Mouse (Mus musculus): ENCODE data around the gene B3galt4.
A peak's percentile ranks its signal among the peaks of the same experiment; 100 is the strongest.

Gene B3galt4

DNA sequence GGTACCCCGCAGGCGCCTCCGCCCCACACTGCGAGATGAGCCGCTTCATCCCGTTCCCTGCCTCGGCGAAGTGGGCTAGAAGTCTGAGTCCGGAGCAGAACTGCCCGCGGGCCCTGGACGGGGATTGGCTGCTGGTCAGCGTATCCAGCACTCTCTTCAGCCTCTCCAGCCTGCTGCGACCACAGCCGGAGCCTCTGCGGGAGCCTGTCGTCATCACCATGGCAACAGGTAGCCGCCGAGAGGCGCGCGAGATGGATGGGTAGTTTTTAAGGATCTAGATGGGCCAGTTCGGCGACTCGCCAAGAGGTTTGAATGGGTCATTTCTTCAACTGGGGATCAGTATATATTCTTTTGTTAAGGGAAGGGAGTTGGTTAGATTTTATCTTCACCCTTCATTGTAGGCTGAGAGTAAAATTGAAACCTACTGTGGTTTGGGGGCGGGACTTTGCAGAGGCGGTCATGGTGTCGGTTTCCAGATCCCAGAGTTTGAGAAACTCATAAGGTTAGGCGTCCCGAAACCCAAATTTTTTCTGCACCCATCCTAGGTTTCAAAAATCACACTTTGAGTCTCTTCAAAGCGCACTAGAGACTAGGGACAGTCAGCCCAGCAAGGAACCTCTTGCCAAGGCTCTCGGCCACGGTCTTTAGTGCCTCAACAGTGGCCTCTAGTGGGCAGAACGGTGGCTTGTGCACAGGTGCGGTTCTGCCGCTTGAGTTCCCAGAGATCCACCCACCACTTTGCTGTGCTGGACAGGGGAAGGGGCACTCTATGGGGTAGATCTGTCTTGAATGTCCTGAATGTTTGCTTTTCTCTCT is 30.8 kb downstream of the B3galt4 start:
- DNase-seq (ENCODE audit: low spot score in 2 of 2): peak; percentile 89 to 95

DNA sequence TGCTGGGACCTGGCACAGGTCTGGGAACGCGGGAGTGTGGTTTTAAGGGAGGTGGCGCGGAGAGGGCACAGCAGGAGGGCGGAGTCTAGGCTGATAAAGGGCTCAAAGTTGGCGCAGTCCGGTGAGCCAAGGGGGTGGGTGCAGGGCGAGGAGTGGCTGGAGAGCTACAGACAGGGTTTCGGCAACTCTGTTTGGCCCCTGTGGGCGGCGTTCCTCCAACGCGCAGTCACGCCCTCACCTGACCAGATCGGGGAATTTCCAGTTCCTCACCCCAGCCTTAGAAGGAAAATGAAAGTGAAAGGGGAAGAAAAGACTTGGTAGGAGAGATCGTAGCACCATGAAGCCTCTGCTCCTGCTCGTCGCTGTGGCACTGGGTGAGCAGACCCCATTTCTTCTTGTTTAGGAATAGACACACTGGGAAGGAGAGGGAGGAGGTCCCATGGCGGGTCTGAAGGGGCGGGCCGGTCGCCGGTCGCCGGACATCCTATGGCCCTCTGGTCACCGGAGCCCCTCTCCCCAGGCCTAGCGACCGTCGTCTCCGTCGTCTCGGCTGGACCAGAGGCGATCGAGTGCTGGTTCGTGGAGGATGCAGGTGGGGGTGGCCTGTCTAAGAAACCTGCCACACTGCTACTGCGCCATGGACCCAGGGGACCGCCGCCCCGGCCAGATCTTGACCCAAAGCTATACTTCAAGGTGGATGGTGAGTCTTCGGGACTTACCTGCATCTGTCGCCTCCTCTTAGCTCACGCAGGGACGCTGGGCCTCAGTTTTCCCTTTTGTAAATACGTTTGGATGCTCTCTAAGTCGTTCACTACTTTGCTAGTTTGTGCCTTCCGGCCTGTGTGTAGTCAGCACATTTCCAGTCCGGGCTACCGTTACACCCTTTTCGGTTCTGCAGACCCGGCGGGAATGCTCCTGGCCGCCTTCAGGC is 31.7 kb downstream of the B3galt4 start:
- DNase-seq (ENCODE audit: low spot score in 2 of 2): peak; percentile 89 to 91

DNA sequence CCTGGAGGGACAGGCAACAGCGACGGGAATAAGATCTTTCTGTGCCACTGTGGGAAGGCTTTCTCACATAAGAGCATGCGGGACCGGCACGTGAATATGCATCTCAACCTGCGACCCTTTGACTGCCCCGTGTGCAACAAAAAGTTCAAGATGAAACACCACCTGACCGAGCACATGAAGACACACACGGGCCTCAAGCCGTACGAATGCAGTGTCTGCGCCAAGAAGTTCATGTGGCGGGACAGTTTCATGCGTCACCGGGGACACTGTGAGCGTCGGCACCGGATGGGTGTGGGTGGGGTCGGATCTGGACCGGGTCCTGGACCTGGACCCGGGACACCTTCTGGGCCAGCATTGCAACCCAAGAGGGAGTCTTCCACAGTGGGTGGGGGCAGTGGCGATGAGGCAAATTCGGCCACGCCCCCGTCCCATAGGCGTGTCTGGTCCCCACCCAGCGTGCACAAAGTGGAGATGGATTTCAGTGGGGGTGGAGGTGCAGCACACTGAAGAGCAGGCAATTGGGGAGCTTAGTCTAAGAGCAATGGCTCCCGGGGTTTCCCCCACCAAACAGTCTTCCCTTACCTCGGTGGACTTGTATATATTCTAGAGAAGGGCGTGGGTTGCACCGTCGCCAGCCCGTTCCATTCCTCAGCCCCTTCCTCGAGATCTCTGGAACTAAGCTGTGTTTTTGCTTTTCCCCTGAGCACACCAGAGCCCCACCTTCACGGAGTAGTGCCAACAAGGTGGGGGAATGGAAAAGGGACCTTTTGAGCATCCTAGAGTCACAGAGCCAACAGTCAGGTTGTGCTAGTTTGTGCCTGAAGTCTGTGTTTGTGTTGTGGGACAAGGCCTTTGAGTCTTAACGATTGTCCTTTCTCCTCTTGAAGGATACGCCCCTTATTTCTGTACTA is 32.7 kb downstream of the B3galt4 start:
- DNase-seq (ENCODE audit: low spot score in 2 of 2): peak; percentile 53 to 75

DNA sequence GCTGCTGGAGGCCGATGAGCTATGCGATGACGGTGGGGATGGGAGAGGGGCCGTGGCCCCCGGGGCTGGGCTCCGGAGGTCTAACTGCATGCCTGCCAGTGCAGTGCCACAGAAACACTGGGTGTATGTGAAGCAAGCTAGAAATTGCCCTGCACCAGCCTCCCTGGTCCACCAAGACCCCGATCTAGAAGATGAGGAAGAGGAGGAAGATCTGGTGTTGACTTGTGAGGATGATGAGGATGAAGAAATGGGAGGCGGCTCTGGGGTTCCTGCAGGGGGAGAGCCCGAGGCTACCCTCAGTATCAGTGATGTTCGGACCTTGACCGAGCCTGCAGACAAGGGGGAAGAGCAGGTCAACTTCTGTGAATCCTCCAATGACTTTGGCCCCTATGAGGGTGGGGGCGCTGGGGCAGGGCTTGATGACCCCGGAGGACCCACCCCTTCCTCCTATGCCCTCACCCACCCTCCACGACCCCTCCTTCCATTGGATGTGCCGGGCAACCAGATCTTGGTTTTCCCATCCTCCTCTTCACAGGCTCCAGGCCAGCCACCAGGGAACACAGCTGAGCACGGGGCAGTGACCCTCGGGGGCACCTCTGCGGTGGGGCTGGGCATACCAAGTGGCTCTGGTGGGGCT is 33.5 kb downstream of the B3galt4 start:
- peak in 1 of 2 experiments; percentile 67 for DNase-seq (ENCODE audit: low spot score in 2 of 2)

DNA sequence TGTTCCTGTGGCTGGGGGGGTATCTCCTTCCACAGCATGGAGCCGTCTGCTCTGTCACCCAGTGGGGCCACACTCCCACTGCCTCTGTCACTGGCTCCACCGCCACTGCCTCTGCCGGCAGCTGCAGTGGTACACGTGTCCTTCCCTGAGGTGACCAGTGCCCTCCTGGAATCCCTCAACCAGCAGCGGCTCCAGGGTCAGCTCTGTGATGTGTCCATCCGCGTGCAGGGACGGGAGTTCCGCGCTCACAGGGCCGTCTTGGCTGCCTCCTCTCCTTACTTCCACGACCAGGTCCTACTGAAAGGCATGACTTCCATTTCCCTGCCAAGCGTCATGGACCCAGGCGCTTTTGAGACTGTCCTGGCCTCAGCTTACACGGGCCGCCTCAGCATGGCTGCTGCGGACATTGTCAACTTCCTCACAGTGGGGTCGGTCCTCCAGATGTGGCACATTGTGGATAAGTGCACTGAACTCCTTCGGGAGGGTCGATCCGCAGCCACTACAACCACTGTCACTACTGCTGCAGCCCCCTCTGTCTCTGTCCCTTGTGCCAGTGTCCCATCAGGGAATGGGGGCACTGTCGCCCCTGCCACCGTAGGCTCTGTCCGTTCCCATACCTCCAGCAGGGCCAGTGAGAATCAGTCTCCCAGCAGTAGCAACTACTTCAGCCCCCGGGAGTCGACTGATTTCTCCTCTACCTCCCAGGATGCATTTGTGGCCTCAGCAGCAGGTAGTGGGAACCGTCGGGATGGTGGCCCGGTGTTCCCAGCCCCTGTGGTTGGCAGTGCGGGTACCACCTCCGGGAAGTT is 34.2 kb downstream of the B3galt4 start:
- DNase-seq (ENCODE audit: low spot score in 2 of 2): peak; percentile 26 to 66

DNA sequence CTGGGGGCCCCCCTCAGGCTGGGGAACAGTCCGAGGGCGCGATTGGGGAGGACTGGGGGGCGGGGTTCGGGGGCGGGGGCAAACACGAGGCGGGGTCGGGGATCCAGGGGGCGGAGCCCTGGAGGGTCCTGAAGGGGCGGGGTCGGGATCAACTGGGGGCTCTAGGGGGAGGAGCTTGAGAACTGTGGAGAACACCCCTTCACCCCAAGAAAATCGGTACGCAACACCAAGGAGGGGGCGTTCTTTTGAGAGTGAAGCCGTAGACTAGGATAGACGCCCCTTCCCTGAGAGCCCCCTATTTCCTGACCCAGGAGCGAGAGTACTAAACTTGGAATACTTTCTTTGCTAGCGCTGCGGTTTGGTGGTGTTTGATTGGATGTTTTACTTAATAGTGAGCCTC is 35.0 kb downstream of the B3galt4 start:
- no peak for DNase-seq (ENCODE audit: low spot score in 2 of 2)

DNA sequence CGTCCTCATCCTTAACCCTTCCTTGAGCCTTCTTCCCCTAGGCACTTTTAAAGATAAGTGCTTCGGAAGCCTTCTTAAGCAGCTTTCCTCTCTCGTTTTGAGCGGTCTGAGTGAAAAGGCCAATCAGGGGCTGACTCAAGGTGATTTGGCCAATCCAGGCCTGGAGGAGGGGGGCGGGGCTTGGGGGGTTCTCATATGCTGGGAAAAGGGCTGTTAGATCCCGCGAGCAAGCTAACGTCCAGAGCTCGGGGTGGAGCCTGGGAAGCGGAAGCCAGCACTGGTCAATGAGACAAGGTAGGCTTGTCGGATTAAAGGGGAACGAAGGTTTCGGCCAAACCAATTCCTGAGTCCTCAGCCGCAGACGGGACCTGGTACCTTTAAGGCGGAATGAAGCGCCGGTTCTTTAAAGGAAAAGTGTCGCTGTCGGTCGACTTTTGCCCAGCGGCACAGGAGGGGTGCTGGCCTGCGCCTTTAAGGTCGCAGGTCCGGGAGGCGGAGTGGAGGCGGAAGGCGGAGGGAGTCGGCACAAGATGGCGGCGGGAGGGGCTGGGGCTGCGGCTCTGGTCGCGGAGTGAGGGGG is 35.5 kb downstream of the B3galt4 start, which contains the start of the genes Tapbp and Zbtb22:
Gene Tapbp, plus strand, starts transcription at position 229 of the 580 bp plus-strand sequence.
Gene Zbtb22, plus strand, starts transcription at position 234 of the 580 bp plus-strand sequence.
- peak; percentile 92 to 95 for DNase-seq (ENCODE audit: low spot score in 2 of 2)

DNA sequence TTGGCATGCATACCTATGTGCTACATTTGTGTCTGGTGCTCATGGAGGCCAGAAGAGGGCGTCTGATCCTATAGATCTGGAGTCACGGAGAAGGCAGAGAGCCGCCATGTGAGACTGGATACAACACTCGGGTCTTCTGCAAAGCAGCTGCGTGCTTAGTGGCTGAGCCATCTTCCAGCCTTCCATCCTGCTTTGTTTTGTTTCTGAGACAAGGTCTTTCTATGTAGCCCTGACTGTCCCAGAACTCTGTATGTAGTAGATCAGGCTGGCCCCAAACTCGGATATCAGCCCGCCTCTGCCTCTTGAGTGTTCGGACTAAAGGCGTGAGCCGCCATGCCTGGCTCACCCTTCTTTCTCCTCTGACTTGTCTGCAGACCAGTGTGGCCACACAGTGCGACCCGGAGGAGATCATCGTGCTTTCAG is 36.3 kb downstream of the B3galt4 start:
- DNase-seq (ENCODE audit: low spot score in 2 of 2): peak; percentile 16 to 65

DNA sequence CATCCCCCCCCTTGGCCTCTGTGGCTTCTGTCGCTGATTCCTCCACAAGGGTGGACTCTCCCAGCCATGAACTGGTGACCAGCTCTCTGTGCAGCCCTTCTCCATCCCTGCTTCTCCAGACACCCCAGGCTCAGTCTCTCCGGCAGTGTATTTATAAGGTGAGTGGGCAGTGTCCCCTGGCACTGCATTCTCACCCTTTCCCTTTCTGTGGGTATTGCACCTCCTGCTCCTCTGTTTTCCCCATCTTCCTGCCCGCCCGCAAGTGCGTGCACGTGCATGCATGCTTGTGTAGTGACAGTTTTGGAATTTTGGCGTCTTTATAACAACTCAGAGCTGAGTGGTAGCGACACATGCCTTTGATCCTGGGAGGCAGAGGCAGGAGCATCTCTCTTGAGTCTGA is 37.4 kb downstream of the B3galt4 start:
- DNase-seq (ENCODE audit: low spot score in 2 of 2): no peak

DNA sequence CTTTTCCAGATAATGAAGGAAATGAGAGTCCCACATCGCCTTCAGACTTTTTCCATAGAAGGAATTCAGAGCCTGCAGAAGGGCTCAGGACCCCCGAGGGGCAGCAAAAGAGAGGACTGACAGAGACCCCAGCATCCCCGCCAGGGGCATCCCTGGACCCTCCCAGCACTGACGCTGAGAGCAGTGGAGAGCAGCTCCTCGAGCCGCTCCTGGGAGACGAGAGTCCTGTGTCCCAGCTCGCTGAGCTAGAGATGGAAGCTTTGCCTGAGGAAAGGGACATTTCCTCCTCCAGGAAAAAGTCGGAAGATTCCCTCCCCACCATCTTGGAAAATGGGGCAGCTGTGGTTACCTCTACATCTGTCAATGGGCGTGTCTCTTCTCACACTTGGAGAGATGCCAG is 38.0 kb downstream of the B3galt4 start:
- DNase-seq (ENCODE audit: low spot score in 2 of 2): no peak

DNA sequence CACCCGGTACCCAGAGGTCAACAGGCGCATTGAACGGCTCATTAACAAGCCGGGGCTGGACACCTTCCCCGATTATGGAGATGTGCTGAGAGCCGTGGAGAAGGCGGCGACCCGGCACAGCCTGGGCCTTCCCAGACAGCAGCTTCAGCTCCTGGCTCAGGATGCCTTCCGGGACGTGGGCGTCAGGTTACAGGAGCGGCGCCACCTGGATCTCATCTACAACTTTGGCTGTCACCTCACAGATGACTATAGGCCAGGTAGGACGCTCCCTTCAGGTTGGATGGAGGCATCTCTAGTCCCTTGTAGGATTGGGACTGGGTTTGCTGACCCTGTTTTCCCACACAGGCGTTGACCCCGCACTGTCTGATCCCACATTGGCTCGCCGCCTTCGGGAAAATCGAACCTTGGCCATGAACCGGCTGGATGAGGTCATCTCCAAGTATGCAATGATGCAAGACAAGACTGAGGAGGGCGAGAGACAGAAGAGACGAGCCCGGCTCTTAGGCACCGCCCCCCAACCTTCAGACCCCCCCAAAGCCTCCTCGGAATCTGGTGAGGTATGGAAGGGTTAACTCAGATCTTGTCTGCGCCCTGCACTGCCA is 39.4 kb downstream of the B3galt4 start:
- no peak for DNase-seq (ENCODE audit: low spot score in 2 of 2)

DNA sequence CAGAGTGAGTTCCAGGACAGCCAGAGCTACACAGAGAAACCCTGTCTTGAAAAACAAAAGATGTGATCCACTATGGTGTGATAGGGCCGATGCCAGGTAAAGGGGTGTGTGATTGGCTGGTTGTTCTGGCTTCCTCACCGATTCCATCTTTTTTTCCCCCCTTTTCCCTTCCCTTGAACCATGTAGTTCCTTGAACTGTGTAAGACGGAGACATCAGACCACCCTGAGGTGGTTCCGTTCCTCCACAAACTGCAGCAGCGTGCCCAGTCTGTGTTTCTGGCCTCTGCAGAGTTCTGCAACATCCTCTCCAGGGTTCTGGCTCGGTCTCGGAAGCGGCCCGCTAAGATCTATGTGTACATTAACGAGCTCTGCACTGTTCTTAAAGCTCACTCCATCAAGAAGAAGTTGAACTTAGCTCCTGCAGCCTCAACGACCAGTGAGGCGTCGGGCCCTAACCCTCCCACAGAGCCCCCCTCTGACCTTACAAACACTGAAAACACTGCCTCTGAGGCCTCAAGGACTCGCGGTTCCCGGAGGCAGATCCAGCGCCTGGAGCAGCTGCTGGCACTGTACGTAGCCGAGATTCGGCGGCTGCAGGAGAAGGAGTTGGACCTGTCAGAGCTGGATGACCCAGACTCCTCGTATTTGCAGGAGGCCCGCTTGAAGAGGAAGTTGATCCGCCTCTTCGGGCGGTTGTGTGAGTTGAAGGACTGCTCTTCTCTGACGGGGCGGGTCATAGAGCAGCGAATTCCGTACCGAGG is 40.1 kb downstream of the B3galt4 start:
- DNase-seq (ENCODE audit: low spot score in 2 of 2): no peak

DNA sequence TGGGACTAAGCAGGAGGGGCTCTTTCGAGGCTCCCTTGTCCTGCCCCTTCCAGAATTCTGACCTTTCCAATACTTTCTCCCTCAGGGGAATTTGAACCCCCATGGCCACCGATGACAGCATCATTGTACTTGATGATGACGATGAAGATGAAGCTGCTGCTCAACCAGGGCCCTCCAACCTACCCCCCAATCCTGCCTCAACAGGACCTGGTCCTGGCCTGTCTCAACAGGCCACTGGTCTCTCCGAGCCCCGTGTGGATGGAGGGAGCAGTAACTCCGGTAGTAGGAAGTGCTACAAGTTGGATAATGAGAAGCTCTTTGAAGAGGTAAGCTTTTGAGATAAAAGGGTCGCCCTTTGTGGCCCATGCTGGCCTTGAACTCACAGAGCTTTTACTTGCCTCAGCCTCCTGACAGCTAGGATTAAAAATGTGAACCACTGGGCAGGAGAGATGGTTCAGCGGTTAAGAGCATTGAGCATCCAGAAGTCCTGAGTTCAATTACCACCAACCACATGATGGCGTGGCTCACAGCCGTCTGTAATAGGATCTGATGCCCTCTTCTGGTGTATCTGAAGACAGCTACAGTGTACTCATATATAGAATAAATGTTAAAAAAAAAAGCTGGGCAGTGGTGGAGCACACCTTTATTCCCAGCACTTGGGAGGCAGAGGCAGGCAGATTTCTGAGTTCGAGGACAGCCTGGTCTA is 40.8 kb downstream of the B3galt4 start:
- no peak for DNase-seq (ENCODE audit: low spot score in 2 of 2)

DNA sequence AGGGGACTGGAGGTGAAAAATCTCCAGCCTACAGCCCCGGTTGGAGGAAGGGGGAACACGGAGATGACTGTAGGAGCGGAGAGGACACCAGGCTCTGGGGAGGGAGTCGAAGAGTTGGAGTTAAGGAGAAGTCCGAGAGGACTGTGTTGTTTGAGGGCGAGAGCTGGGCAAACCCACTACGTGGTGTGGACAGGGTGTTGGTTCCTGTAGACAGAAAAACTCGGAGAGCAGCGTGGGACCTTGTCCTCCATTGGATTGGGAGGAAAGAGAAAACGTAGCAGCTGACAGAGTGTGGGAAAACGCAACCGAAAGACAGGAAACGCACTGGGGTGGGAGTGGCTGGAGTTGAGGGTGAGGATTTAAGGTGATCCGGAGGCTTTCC is 41.4 kb downstream of the B3galt4 start:
- DNase-seq (ENCODE audit: low spot score in 2 of 2): no peak

DNA sequence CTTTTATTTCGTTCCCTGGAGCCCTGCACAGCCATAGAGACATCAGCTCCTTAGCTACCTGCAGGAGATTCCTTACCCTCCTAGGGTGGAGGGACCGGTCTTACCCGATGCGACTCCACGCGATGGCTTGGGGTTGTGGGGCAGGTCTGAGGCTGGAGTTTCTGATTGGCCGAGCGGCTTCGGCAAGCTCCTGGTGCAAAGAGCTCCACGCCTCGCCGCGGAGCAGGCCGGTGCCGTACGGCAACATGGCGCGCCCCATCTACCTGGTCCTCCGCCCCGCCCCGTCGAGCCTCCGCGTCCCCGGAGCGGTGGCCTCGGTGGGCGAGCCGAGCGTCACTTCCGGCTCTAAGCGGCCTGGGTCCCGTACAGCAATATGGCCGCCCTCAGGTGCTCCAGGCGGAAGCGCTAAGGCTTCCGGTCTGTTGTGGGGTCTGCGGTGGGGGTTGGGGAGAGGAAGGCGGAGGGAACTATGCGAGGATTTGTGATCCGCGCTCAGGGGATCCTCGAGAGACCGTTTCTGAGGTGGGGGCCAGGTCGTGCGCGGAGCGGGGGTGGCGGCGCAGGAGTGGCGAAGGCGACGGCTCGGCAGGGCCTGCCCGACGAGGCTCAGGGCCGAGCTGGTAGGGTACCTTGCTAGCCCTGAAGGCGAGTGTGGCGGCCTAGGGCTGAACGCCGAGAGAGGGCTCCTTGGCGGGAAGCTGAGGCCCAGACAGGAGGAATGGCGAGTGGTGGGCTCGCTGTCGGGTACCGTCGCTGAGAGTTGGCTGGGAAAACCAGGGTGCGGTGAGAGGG is 42.0 kb downstream of the B3galt4 start, which contains the start of gene Daxx:
Gene Daxx, plus strand, starts transcription at position 338 of the 792 bp plus-strand sequence.
- peak; percentile 99 for DNase-seq (ENCODE audit: low spot score in 2 of 2)

DNA sequence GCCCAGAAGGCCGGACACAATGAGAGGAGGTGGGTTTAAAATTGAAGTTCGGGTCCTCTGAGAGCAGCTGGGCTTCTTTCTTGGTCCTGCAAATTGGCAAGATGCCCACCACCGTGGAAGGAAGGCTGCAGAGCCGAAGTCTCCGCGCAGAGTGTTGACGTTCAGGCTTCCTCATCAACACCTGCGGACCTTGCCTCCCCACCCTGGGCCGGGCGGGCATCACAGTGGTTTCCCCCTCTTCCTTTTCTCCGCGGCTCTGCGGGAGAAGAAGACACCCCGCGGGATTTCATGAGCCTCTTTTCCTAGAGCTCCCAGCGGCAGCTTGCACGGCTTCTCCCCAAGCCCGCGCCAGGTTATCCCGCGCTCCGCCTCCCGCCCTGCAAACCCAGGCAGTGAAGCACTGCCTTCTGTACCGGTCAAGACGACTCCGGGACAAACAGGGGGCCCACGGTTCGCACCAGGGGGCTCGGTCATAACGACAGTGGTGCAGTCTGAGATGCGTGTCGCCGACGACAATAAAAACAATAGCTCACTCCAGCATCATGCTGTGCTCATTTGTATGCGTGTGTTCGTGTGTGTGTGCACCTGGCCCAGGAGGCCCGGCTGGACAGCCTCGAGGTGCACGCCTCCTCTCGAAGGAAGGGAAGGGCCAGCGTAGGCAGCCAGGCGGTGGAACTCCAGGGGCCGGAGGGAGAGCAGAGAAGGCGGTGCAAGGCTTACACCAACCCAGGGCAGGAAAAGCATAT is 42.8 kb downstream of the B3galt4 start:
- peak; percentile 56 to 83 for DNase-seq (ENCODE audit: low spot score in 2 of 2)
